Mouse (Mus musculus): ENCODE data around the gene Olfr147.

GRCm38 (mm10) chr9:38423801-38424200 is 22.3 kb downstream of the Olfr147 start:
- TF ChIP-seq CTCF (IDR thresholded peaks at IDR 0.05; ENCODE audit: low read depth, low read length) = no peak
- TF ChIP-seq POLR2A (IDR thresholded peaks at IDR 0.05; ENCODE audit: borderline replicate concordance, low read depth, low read length) = no peak
